Mouse (Mus musculus): ENCODE results near the gene Nsun7. TPM values are rescaled to one million over a fixed set of nuclear protein-coding genes. Genes with fewer than 3 reads are reported as not detected.

Nsun7 gene
- 0.34 and 0.65 TPM in 2 replicates for polyA plus RNA-seq (2014; fragmentation: Nextera tagmentation; extraction: Ambion mirVana)

DNA sequence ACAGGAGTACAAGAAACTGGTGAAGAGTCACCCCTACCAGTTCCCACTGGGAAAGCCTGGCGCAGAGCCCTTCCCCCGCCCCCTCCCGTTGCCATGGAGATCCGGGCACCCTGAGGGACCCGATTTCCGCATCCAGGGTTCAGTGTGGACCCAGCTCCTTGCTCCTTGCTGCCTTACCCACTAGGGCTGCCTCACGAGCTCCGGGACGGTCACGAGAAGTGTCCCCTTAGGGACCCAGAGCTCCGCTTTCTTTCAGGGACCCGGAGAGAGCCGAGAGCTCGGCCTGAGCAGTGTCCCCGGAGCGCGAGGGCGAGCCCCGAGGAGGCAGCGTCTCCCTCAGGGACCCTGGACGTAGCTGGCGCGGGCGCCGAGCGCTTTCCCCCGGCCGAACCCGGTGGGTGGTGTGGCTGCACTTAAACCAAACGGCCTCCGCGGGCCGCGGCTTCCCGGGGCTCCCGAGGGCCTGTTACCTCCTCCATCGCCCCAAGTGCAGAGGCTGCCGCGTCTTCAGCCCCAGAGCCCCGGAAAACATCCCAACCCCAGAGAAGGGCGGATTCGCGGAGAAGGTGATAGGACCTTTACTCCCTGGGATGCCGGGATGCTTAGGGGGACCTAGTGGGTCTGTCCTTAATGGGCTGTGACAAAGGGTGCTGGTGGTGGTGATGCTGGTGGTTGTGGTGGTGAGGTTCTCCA lies at the start of gene Nsun7:
Gene Nsun7, plus strand, starts transcription at position 142 of the 693 bp plus-strand sequence.
- no peaks in the 10 kb centered on the region for H3K27me3 ChIP-seq (ENCODE audit: control insufficient read depth, insufficient read depth, low read length)
- no peaks in the 10 kb centered on the region for H3K36me3 ChIP-seq (ENCODE audit: control insufficient read depth, insufficient read depth, low read length)
- DNase-seq (ENCODE audit: low spot score) (peak; percentile 82), ATAC-seq (ENCODE audit: insufficient read depth, low FRiP score, low TSS enrichment) (peak; percentile 88)
- peak within 1 kb of the TSS; percentile 71 for H3K9ac ChIP-seq (ENCODE audit: low read length)
- H3K4me2 ChIP-seq (ENCODE audit: low read depth): peak within 1 kb of the TSS; percentile 90
- 1% methylated on average over 44 of the region's 44 CpGs for WGBS
- peak within 1 kb of the TSS; percentile 65 for H3K4me3 ChIP-seq (ENCODE audit: low read depth, low read length)
- no peak within 1 kb of the TSS for H3K27ac ChIP-seq (ENCODE audit: low read depth, low read length)
- H3K4me1 ChIP-seq (ENCODE audit: control insufficient read depth, insufficient read depth, low read length): no peaks in the 10 kb centered on the region
- no peaks in the 10 kb centered on the region for H3K9me3 ChIP-seq (ENCODE audit: control insufficient read depth, low read length)

DNA sequence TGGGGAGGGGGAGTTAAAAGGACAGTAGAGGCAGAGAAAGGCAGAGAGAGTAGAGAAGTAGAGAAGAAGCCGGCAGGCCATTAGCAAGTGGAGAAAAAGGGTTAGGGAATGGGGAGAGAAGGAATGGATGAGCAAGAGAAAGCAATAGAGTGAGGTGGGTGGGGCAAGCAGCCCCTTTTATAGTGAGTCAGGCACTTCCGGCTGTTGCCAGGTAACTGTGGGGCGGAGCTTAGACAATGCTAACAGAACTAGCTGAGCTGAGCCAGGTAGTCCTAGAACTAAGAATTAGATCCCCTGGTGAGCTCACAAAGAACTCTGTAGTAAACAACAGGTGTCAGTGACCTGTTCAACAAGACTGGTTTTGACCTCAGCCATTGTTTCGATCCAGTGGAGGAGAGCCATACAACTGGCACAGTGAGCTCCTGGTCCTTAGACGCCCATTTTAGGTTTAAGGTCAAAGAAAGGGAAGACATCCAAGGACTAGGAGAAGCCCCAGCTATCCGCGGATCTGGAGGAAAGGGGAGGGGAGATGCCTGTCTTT lies 45.2 kb upstream of the Nsun7 start:
- 64% methylated on average over 7 of the region's 7 CpGs for WGBS
- Histone ChIP-seq H3K4me1 (ENCODE audit: control insufficient read depth, insufficient read depth, low read length) (no peaks in the 10 kb centered on the region), H3K27me3 (ENCODE audit: control insufficient read depth, insufficient read depth, low read length) (no peaks in the 10 kb centered on the region), H3K9me3 (ENCODE audit: control insufficient read depth, low read length) (no peaks in the 10 kb centered on the region), H3K9ac (ENCODE audit: low read length) (no peak overlapping the region), H3K4me3 (ENCODE audit: low read depth, low read length) (no peak overlapping the region), H3K27ac (ENCODE audit: low read depth, low read length) (no peak overlapping the region), H3K4me2 (ENCODE audit: low read depth) (no peak overlapping the region), H3K36me3 (ENCODE audit: control insufficient read depth, insufficient read depth, low read length) (no peaks in the 10 kb centered on the region)
- DNase-seq (ENCODE audit: low spot score): no peak
- ATAC-seq (ENCODE audit: insufficient read depth, low FRiP score, low TSS enrichment): no peak

GRCm38 (mm10) chr5:66215569-66216277 lies 44.0 kb upstream of the Nsun7 start:
- no peak overlapping the region for H3K27ac ChIP-seq (ENCODE audit: low read depth, low read length)
- no peak overlapping the region for H3K9ac ChIP-seq (ENCODE audit: low read length)
- ATAC-seq (ENCODE audit: insufficient read depth, low FRiP score, low TSS enrichment): no peak
- no peak overlapping the region for H3K4me2 ChIP-seq (ENCODE audit: low read depth)
- no peak overlapping the region for H3K4me3 ChIP-seq (ENCODE audit: low read depth, low read length)
- no peaks in the 10 kb centered on the region for H3K27me3 ChIP-seq (ENCODE audit: control insufficient read depth, insufficient read depth, low read length)
- H3K4me1 ChIP-seq (ENCODE audit: control insufficient read depth, insufficient read depth, low read length): no peaks in the 10 kb centered on the region
- H3K9me3 ChIP-seq (ENCODE audit: control insufficient read depth, low read length): no peaks in the 10 kb centered on the region
- no peaks in the 10 kb centered on the region for H3K36me3 ChIP-seq (ENCODE audit: control insufficient read depth, insufficient read depth, low read length)
- DNase-seq (ENCODE audit: low spot score): no peak
- WGBS: 53% methylated on average over 10 of the region's 10 CpGs

GRCm38 (mm10) chr5:66219692-66220091 lies 40.0 kb upstream of the Nsun7 start:
- H3K9ac ChIP-seq (ENCODE audit: low read length): no peak overlapping the region
- no peaks in the 10 kb centered on the region for H3K36me3 ChIP-seq (ENCODE audit: control insufficient read depth, insufficient read depth, low read length)
- no peak for DNase-seq (ENCODE audit: low spot score)
- H3K4me2 ChIP-seq (ENCODE audit: low read depth): no peak overlapping the region
- H3K4me3 ChIP-seq (ENCODE audit: low read depth, low read length): no peak overlapping the region
- no peaks in the 10 kb centered on the region for H3K4me1 ChIP-seq (ENCODE audit: control insufficient read depth, insufficient read depth, low read length)
- no peaks in the 10 kb centered on the region for H3K27me3 ChIP-seq (ENCODE audit: control insufficient read depth, insufficient read depth, low read length)
- H3K9me3 ChIP-seq (ENCODE audit: control insufficient read depth, low read length): no peaks in the 10 kb centered on the region
- no peak for ATAC-seq (ENCODE audit: insufficient read depth, low FRiP score, low TSS enrichment)
- 87% methylated on average over 6 of the region's 6 CpGs for WGBS
- no peak overlapping the region for H3K27ac ChIP-seq (ENCODE audit: low read depth, low read length)

DNA sequence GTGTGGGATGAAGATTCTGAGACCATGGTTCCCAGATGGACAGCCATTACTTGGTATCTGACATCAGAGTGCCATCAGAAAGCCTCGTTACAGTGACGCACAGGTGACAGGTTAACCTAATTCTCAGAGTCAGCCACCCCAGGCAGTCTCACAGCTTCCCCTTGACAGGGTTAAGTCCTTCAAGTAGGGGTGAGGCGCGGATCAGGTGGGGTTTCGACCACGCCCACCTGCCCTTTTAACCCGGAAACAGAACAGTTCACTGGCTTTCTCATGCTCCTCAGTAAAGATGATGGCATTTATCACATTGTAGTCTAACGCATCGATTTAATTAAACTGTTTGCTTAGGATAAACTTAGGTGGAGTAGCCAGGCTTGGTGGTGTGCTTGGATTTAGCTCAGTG lies 39.1 kb upstream of the Nsun7 start:
- no peak for DNase-seq (ENCODE audit: low spot score)
- Histone ChIP-seq H3K9ac (ENCODE audit: low read length) (no peak overlapping the region), H3K4me1 (ENCODE audit: control insufficient read depth, insufficient read depth, low read length) (no peaks in the 10 kb centered on the region), H3K27me3 (ENCODE audit: control insufficient read depth, insufficient read depth, low read length) (no peaks in the 10 kb centered on the region), H3K36me3 (ENCODE audit: control insufficient read depth, insufficient read depth, low read length) (no peaks in the 10 kb centered on the region), H3K9me3 (ENCODE audit: control insufficient read depth, low read length) (no peaks in the 10 kb centered on the region), H3K27ac (ENCODE audit: low read depth, low read length) (no peak overlapping the region), H3K4me2 (ENCODE audit: low read depth) (no peak overlapping the region), H3K4me3 (ENCODE audit: low read depth, low read length) (no peak overlapping the region)
- WGBS: 84% methylated on average over 9 of the region's 9 CpGs
- no peak for ATAC-seq (ENCODE audit: insufficient read depth, low FRiP score, low TSS enrichment)

- no peak overlapping the region for H3K4me2 ChIP-seq (ENCODE audit: low read depth)
- H3K27ac ChIP-seq (ENCODE audit: low read depth, low read length): no peak overlapping the region
- no peak overlapping the region for H3K4me3 ChIP-seq (ENCODE audit: low read depth, low read length)
- H3K4me1 ChIP-seq (ENCODE audit: control insufficient read depth, insufficient read depth, low read length): no peaks in the 10 kb centered on the region
- ATAC-seq (ENCODE audit: insufficient read depth, low FRiP score, low TSS enrichment) (no peak), DNase-seq (ENCODE audit: low spot score) (no peak)
- no peak overlapping the region for H3K9ac ChIP-seq (ENCODE audit: low read length)
- WGBS: 94% methylated on average over 15 of the region's 15 CpGs
- H3K27me3 ChIP-seq (ENCODE audit: control insufficient read depth, insufficient read depth, low read length): no peaks in the 10 kb centered on the region
- no peaks in the 10 kb centered on the region for H3K36me3 ChIP-seq (ENCODE audit: control insufficient read depth, insufficient read depth, low read length)
- H3K9me3 ChIP-seq (ENCODE audit: control insufficient read depth, low read length): no peaks in the 10 kb centered on the region
Observed at GRCm38 (mm10) chr5:66222916-66223315, 36.8 kb upstream of the Nsun7 start.

DNA sequence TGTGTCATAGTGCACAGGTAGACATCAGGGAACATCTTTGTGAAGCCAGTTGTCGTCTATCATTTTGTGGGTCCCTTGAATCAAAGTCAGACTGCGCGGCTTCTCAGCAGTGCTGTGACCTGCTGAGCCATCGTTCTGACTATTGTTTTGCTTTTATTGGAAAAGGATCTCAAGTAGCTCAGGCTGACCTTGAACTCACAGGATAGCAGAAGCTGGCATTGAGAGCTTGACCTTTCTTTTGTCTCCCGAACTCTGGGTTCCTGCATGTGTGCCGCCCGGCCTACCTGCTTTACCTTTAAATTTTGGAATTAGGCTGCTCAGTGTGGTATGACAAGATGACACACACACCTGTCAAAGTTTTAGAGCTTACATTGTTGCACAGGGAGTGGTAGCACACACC lies 33.2 kb upstream of the Nsun7 start:
- WGBS: 94% methylated on average over 7 of the region's 7 CpGs
- H3K9ac ChIP-seq (ENCODE audit: low read length): no peak overlapping the region
- ATAC-seq (ENCODE audit: insufficient read depth, low FRiP score, low TSS enrichment) (no peak), DNase-seq (ENCODE audit: low spot score) (no peak)
- no peaks in the 10 kb centered on the region for H3K4me1 ChIP-seq (ENCODE audit: control insufficient read depth, insufficient read depth, low read length)
- H3K4me2 ChIP-seq (ENCODE audit: low read depth): no peak overlapping the region
- no peaks in the 10 kb centered on the region for H3K36me3 ChIP-seq (ENCODE audit: control insufficient read depth, insufficient read depth, low read length)
- no peaks in the 10 kb centered on the region for H3K27me3 ChIP-seq (ENCODE audit: control insufficient read depth, insufficient read depth, low read length)
- H3K27ac ChIP-seq (ENCODE audit: low read depth, low read length): no peak overlapping the region
- H3K4me3 ChIP-seq (ENCODE audit: low read depth, low read length): no peak overlapping the region
- no peaks in the 10 kb centered on the region for H3K9me3 ChIP-seq (ENCODE audit: control insufficient read depth, low read length)

GRCm38 (mm10) chr5:66231660-66232269 lies 27.9 kb upstream of the Nsun7 start:
- no peaks in the 10 kb centered on the region for H3K27me3 ChIP-seq (ENCODE audit: control insufficient read depth, insufficient read depth, low read length)
- H3K9ac ChIP-seq (ENCODE audit: low read length): no peak overlapping the region
- H3K9me3 ChIP-seq (ENCODE audit: control insufficient read depth, low read length): no peaks in the 10 kb centered on the region
- H3K27ac ChIP-seq (ENCODE audit: low read depth, low read length): no peak overlapping the region
- ATAC-seq (ENCODE audit: insufficient read depth, low FRiP score, low TSS enrichment): no peak
- H3K4me2 ChIP-seq (ENCODE audit: low read depth): no peak overlapping the region
- no peak overlapping the region for H3K4me3 ChIP-seq (ENCODE audit: low read depth, low read length)
- no peak for DNase-seq (ENCODE audit: low spot score)
- no peaks in the 10 kb centered on the region for H3K36me3 ChIP-seq (ENCODE audit: control insufficient read depth, insufficient read depth, low read length)
- WGBS: 92% methylated on average over 8 of the region's 8 CpGs
- no peaks in the 10 kb centered on the region for H3K4me1 ChIP-seq (ENCODE audit: control insufficient read depth, insufficient read depth, low read length)

Data from neural tube, embryonic 11.5 days (tissue).